Mouse (Mus musculus) thymus, adult 2 months (tissue): ENCODE results near the gene Atf2.

Experiments
- CTCF ChIP-seq: fragments of 200-500 bp; IDR thresholded peaks from 2 replicates; pipeline ENCODE4 v1.5.1; 2012; ENCODE audit warnings: mild to moderate bottlenecking, control low read depth, low read length, moderate library complexity, borderline replicate concordance; ENCODE audit not compliant: control insufficient read depth, poor library complexity, insufficient read depth; ENCODE audit errors: extremely low read depth
- POLR2A ChIP-seq: fragments of 200-500 bp; IDR thresholded peaks from 2 replicates; pipeline ENCODE4 v1.6.1; 2012; ENCODE audit warnings: mild to moderate bottlenecking, low read length, control low read depth, moderate library complexity; ENCODE audit not compliant: control insufficient read depth, poor library complexity, insufficient read depth; ENCODE audit errors: extremely low read depth

DNA sequence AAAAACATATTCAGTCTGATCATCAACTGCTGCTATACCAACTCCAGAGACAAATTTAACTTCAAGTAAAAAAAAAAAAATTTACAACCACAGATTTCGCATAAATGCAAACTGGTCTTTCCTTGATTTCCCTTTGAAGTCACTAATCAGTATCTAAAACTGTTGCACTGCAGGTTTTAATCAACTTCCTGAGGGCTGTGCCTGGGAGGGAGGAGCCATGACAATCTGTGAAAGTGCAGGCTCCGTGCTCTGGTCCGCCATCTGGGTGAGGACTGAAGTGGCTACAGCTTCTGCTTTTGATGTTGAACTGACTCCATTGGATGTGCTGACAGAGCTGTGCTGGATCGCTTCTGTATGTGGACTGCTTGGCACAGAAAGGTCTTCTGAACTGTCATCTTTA is 73.7 kb downstream of the Atf2 start:
- no peak for TF ChIP-seq CTCF
- no peak for TF ChIP-seq POLR2A
